Mouse (Mus musculus) heart, postnatal 0 days (tissue): ENCODE results near the gene Cnih3.

Source experiments
- CTCF ChIP-seq: IDR thresholded peaks from 2 replicates; pipeline ENCODE4 v1.5.1; 2016; ENCODE audit warnings: antibody characterized with exemption, control low read depth, low read depth
- EP300 ChIP-seq: IDR thresholded peaks from 2 replicates; pipeline ENCODE4 v1.6.1; 2016; ENCODE audit warnings: antibody characterized with exemption, low read depth

DNA sequence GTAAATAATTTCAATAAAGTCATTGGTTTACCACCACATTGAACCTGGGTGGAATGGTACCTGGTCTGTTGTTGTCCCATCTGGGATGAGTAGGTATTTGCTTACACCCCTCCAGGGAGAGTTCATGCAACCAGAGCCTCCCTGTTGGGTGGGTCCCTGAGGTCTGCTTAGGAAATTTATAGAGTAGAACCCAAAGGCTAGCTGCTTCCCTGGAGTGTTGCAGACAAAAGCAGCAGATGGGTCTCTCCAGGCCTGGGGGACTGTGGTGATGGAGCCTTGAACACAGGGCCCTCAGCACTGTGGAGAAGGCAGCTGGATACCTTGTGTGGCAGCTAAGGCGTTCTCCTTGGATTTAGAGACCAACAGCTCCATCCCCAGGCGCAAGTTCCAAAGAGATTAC is 40.1 kb downstream of the Cnih3 start:
- TF ChIP-seq CTCF, result no peak
- no peak for TF ChIP-seq EP300
